Mouse (Mus musculus) macrophage (primary cell): ENCODE data around the gene Gm42906. TPM values are rescaled to one million over a fixed set of nuclear protein-coding genes. Genes with fewer than 3 reads are reported as not detected.

Source experiments
- H3K27ac ChIP-seq: fragments of 350-480 bp; formaldehyde crosslinking; 2 replicates; pipeline ENCODE4 v1.9.0; 2021
- H3K36me3 ChIP-seq: fragments of 350-480 bp; formaldehyde crosslinking; 2 replicates; pipeline ENCODE4 v1.9.0; 2021; ENCODE audit errors: inconsistent target
- H3K4me3 ChIP-seq: fragments of 350-480 bp; formaldehyde crosslinking; 2 replicates; pipeline ENCODE4 v1.9.0; 2021; ENCODE audit errors: inconsistent target
- H3K79me2 ChIP-seq: fragments of 350-480 bp; formaldehyde crosslinking; 2 replicates; pipeline ENCODE4 v1.9.0; 2021; ENCODE audit errors: inconsistent target
- WGBS: methylation state at CpG from one replicate; pipeline ENCODE4 v1.1.7; 2026; ENCODE audit warnings: inconsistent platforms; ENCODE audit not compliant: missing documents; 5-methylcytosine and 5-hydroxymethylcytosine counted together
- polyA plus RNA-seq: library from polyadenylated mRNA; stranded (reverse); fragments of 250-400 nt; gene quantifications from 3 replicates; pipeline ENCODE4 v1.2.4, GENCODE M21; 2018; ENCODE audit warnings: inconsistent platforms

Gm42906 gene
- polyA plus RNA-seq, 1 experiment from 2014 or later = not detected

DNA sequence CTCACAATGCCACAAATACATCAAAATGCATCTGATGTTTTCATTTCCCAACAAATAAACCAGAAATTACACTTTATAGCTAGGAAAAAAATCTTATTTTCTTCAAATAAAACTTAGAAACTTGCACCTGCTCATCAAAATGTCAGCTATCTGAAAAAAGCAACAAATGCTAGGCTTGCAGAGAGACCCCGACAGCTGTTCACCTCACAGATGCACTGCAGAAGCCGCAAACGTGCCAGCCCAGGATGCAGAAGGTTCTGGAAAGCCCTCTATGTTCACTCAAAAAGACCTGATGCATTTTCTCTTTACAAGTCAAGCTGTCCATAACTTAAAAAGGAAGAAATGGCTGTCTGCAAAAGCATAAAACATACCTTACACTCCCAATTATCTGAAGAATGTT, 214.9 kb downstream of the Gm42906 start:
- 100% methylated on average over 3 of the region's 3 CpGs for WGBS
- H3K79me2 ChIP-seq = no peaks in the 10 kb centered on the region
- H3K36me3 ChIP-seq = no peaks in the 10 kb centered on the region
- H3K27ac ChIP-seq = no peak overlapping the region
- no peak overlapping the region for H3K4me3 ChIP-seq

DNA sequence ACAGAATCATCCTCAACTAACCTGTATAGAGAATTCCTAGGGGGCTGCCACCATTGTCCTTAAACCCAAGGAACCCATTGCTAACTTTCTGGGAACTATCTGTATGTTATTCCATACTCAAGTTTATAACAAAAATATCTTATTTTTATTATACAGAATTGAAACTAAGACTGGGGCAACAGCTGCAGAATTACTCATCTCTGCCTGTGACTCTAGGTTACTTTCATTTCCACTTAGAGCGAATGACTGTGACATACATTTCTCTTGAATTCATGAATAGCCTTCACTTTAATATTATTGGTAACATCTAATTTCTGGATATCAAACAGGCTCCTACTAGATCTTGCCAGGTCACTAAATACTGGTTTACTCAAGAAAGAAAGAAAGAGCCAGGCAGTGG, 217.1 kb downstream of the Gm42906 start:
- Histone ChIP-seq H3K27ac (peak overlapping the region; percentile 54), H3K79me2 (no peaks in the 10 kb centered on the region), H3K4me3 (no peak overlapping the region), H3K36me3 (no peaks in the 10 kb centered on the region)
- 14% methylated on average over 1 of the region's 1 CpGs for WGBS

DNA sequence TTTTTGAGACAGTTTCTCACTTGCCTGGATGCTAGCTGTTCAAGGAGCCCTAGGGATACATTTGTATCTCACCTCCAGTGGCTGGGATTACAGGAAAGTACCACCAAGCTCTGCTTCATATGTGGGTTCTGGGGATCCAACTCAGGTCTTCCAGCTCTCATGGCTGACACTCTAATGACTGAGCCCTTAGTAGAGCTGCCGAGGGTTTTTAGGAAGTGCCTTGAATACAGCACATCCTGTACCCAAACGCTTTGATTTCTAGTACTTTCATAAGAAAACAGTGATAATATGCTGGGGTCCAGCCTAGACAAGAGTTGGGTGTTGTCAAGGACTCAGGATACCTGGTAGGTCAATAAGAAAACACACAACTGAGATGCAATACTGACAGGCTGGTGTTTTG, 217.9 kb downstream of the Gm42906 start:
- WGBS = 24% methylated on average over 2 of the region's 2 CpGs
- Histone ChIP-seq H3K4me3 (no peak overlapping the region), H3K79me2 (no peaks in the 10 kb centered on the region), H3K27ac (peak overlapping the region; percentile 54), H3K36me3 (no peaks in the 10 kb centered on the region)

DNA sequence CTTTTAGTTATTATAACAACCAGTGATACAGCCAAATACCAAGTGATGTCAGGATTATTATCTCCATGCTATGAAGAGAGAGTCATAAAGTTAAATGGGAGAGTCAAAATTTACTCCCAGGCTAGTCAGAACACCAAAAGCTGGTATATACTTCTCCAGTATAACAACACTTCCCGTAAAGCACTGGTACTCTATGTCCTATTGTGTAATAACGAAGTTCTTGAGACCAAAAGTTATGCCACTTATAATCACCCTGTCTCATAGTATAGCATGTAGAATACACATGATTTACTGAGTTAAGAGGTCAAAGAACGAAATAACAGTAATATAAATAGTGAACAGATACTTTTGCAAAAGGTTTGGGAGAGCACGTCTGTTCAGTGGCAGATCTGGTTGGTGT, 222.9 kb downstream of the Gm42906 start:
- no peaks in the 10 kb centered on the region for H3K79me2 ChIP-seq
- H3K27ac ChIP-seq = no peak overlapping the region
- H3K36me3 ChIP-seq = no peaks in the 10 kb centered on the region
- no peak overlapping the region for H3K4me3 ChIP-seq
- WGBS = 91% methylated on average over 4 of the region's 4 CpGs

DNA sequence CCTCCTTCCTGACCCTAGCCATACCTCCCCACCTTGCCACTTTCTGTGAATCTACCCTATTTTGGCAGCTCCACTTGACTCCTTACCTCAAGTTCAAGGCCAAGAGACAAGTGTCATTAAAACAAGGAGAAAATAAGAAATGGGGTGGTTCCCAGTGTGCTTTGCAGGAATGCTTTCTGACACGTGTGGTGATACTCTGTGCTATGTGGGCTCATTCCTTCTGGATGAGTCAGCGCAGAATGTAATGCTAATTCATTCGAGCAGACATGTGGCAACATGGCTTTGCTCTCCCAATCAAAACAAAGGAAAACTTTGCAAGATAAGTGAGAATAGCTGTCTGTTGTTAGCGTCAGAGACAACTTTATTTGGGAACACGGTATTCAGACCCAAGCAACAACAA, 225.0 kb downstream of the Gm42906 start:
- no peak overlapping the region for H3K27ac ChIP-seq
- H3K79me2 ChIP-seq = no peaks in the 10 kb centered on the region
- no peak overlapping the region for H3K4me3 ChIP-seq
- H3K36me3 ChIP-seq = no peaks in the 10 kb centered on the region
- WGBS = 92% methylated on average over 5 of the region's 5 CpGs

DNA sequence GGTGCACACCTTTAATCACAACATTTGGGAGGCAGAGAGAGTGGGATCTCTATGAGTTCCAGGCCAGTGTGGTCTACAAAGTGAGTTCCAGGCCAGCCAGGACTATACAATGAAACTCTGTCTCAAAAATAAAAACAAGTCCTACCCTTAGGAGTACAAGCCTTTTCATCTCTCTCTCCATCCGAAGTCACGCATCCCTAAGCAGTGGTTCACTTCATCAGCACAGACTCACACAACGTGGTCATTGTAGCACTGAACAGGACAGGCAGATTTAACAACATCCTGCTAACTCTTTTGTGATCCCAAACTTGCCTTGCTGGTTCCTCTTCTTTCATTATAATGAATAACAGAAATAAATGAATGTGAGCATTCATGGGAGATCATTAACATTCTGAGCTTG, 226.7 kb downstream of the Gm42906 start:
- Histone ChIP-seq H3K4me3 (no peak overlapping the region), H3K36me3 (no peaks in the 10 kb centered on the region), H3K27ac (no peak overlapping the region), H3K79me2 (no peaks in the 10 kb centered on the region)
- WGBS = 86% methylated on average over 3 of the region's 3 CpGs

DNA sequence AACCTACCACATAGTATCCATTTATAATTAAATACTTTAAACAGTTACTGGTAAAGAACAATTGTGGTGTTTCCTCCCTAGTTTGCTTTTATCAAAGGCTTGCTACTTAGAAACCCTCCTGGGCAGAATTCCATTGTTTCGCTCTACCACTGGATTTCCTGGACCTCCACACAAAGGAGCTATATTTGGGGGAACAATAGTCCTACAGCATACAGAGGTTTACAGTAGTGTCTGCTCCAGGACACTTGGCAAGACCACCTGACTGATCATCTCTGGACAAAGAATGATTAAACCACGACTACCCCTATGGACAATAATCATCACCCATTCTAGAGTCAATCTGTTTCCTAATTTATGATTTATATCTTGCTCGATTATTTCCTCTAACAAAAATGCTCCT, 228.7 kb downstream of the Gm42906 start:
- WGBS = 85% methylated on average over 3 of the region's 3 CpGs
- no peak overlapping the region for H3K27ac ChIP-seq
- no peak overlapping the region for H3K4me3 ChIP-seq
- H3K36me3 ChIP-seq = no peaks in the 10 kb centered on the region
- no peaks in the 10 kb centered on the region for H3K79me2 ChIP-seq

DNA sequence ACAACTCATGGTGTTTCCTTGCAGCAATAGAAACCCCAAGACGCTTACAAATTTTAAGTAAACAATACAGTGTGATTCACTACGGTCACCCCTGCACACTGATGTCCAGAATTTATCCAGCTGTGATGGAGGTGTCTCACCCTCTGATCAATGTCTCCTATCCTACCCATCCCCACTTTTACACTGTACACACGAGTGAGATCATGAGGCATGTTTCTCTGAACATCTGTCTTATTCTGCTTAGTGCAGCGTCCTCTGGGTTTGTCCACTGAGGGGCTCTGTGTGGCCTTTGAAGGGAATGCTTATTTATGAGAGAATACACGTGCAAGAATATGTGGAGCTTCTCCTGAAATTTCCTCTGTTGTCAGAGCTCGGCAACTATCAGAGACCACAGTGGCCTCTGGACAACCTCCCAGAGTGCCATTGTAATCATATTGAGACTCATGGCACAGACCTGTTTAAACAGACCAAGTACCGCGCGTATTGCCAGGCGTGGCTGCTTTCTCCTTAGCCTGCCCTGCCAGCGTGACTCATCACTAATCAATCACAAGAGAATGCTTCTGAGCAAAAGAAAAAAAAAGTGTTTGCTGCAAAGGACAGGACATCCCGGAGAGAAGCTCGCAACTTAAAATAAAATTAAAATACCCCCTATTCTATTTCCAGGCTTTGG, 231.2 kb downstream of the Gm42906 start:
- 91% methylated on average over 13 of the region's 13 CpGs for WGBS
- no peaks in the 10 kb centered on the region for H3K79me2 ChIP-seq
- H3K36me3 ChIP-seq = no peaks in the 10 kb centered on the region
- H3K27ac ChIP-seq = no peak overlapping the region
- H3K4me3 ChIP-seq = no peak overlapping the region

DNA sequence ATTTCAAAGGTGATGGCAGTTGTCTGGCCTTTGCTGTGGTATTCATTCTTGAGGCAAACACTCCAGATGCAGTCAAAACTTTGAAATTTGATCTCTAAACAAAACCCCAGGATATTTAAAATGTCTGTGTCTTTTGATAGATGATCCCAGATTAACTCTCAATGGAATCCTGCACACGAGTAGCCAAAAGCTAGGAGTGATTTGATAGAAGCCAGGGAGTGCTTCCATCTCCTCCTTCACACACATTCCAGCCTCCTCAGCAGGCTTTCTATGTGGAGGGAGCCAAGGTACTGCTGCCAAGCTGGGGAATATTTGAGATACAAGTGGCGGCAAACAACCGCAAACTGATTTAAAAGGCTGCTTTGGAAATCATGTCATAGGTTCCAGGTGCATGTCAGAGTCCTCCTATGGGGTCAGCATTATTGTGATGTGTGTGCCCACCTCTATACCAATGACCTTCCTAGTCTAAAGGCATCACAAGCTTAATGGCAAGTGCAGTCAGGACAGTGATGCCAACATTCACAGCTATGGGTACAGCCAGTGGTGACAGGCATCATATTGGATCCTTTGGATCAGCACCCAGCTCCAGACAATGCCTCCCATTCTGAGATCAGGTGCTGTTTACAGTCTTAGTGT, 234.0 kb downstream of the Gm42906 start:
- no peaks in the 10 kb centered on the region for H3K36me3 ChIP-seq
- H3K4me3 ChIP-seq = no peak overlapping the region
- 96% methylated on average over 3 of the region's 3 CpGs for WGBS
- no peaks in the 10 kb centered on the region for H3K79me2 ChIP-seq
- H3K27ac ChIP-seq = no peak overlapping the region

DNA sequence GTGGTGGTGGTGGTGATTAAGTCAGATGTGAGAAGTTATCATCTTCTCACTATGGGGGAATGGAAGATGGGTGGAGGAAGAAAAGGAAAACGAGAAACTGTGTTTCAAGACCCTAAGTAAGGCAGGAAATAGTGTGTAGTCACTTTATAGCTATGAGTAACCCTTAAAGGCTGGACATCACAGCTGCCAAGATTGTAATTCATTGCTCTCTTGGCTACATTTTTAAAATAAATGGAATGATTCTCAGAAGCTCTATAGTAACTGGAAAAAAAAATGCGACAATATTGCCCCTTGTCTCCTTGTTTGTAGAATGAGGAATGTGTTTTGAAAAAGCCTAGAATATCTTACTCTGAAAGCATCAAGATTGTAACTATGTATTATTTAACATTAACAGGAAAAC, 235.7 kb downstream of the Gm42906 start:
- H3K36me3 ChIP-seq = no peaks in the 10 kb centered on the region
- no peak overlapping the region for H3K4me3 ChIP-seq
- H3K27ac ChIP-seq = no peak overlapping the region
- WGBS = 89% methylated on average over 2 of the region's 2 CpGs
- no peaks in the 10 kb centered on the region for H3K79me2 ChIP-seq

DNA sequence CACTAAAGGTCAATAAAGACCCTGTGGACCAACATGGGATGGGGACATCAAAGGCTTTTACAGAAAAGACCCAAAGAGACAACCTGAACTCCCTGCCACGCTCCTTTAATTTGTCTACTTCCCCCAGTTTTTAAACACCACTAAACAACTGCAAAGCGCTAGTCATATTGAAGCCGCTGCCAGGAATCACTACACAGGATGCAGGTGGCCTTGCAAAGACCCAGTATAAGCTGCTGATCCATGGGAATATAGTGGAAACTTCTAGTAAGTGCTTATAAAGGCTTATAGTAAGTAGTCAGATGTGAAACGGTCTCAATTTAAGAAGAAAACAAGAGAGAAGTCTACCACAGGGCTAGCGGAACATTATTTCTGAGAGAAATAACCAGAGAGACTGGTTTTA, 237.2 kb downstream of the Gm42906 start:
- no peak overlapping the region for H3K27ac ChIP-seq
- no peaks in the 10 kb centered on the region for H3K36me3 ChIP-seq
- 40% methylated on average over 5 of the region's 5 CpGs for WGBS
- H3K79me2 ChIP-seq = no peaks in the 10 kb centered on the region
- H3K4me3 ChIP-seq = no peak overlapping the region

DNA sequence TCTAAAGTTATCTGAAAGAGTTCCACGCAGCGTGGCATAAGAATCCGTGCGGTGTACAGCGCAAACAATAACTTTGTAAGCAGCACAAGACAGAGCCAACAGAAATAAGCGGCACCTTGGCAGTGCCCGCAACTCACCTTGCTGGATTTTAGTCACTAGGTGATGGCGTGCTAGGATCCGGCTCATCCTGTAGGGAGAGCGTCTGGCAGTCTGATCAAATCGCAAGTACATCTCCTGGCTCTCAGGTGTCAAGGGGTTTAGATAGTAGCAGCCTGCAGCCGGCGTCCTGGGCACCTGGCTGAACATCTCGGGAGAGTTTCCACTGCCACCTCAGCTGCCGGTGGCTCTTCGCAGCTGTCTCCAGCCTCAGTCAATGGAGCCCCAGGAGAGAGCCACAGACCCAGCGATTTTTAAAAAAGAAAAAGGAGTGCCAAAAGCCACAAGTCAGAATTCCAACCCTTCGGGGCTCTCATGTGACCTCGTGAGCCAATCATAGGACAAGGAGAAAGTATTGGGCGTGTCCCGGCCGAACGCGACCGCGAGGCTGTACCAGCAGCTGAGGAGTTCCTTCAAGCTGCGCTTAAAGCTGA, 238.1 kb downstream of the Gm42906 start:
- WGBS = 7% methylated on average over 27 of the region's 27 CpGs
- H3K27ac ChIP-seq = no peak overlapping the region
- peak overlapping the region; percentile 12; the same call in 1 of the 2 replicates for H3K4me3 ChIP-seq

DNA sequence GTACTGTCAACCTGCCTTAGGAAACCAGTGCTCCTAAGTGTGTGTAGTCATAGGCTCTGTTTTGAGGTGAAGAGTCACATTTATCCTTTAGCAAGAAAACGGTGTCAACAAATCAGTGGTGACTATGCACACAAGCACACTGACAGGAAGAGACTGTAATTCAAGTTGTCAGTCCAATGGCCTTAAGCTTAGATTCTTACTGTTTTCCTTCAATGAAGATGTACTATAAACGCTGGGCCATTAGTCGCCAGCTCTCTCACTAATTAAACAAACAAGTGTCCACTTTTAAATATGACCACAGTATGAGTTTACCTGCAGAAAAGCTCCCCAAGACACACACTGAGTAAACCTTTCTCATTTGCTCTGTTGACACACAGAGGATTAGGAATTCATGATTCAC, 238.6 kb downstream of the Gm42906 start:
- no peak overlapping the region for H3K4me3 ChIP-seq
- WGBS = 11% methylated on average over 3 of the region's 3 CpGs
- H3K79me2 ChIP-seq = no peaks in the 10 kb centered on the region
- H3K36me3 ChIP-seq = no peaks in the 10 kb centered on the region
- no peak overlapping the region for H3K27ac ChIP-seq

More for the DNA sequence above, 238.1 kb downstream of the Gm42906 start:
- H3K36me3 ChIP-seq = no peaks in the 10 kb centered on the region
- no peaks in the 10 kb centered on the region for H3K79me2 ChIP-seq

DNA sequence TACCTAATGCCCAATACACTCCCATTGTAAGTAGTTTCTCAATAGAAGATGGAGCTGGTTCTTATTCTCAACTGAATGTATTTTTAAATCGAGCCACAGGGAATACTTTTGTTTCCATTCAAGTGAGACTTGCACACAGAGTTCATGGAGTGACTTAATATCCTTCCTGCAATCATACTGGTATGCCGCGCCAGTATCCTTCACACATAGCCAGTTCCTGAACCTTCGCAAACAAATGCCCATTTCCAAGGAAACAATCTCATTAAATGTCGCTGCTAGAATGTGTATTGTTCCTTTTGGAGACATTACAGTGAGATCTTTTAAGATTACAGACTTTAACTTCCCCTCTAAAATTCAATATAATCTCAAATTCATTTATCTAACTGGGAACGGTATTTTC, 239.3 kb downstream of the Gm42906 start:
- Histone ChIP-seq H3K27ac (no peak overlapping the region), H3K4me3 (no peak overlapping the region)
- 83% methylated on average over 6 of the region's 6 CpGs for WGBS

DNA sequence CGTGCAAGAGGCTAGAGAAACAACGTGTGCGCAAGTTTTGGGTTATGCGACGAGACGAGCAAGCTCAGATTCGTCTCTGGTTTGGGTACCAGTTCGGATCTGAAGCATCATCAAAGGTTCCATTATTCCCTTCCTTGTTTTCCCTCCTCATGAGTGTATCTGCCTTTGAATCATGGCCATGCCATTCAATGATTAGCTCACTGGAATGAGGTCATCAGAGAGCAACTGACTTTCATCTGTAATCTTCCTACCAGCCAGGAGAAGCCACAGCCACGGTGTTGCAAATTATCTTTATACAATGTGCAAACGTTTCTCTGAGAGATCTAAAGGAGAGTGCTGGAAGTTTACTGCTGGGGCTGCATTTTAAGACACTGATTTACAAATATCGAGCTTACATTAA, 240.6 kb downstream of the Gm42906 start:
- H3K79me2 ChIP-seq = no peaks in the 10 kb centered on the region
- H3K4me3 ChIP-seq = no peak overlapping the region
- H3K36me3 ChIP-seq = no peaks in the 10 kb centered on the region
- H3K27ac ChIP-seq = no peak overlapping the region
- WGBS = 90% methylated on average over 11 of the region's 11 CpGs

More for the DNA sequence above, 239.3 kb downstream of the Gm42906 start:
- no peaks in the 10 kb centered on the region for H3K36me3 ChIP-seq
- H3K79me2 ChIP-seq = no peaks in the 10 kb centered on the region
